Comparison of ENCODE assay signal across 19 mouse cellular contexts in genomic region chr17:42815374-42815773, GRCm38 (mm10).
DNase-seq lines count a peak whose midpoint lies in the region; ATAC-seq and TF ChIP-seq lines count a peak whose summit lies in the region.
"Had no signal": no experiment of that assay in that cellular context is flagged by ENCODE, and none has a peak within 500 bp of the region (broad histone marks: within the 10 kb centered on the region; RNA-seq: fewer than 3 reads in every experiment).

No protein-coding gene starts in this region.

- WGBS in kidney, adult 2 months, result 91% methylated on average over 3 of the region's 3 CpGs

- intact Hi-C loops in heart, postnatal 10 days (cut with DNase I), result loop anchor here (5.0 kb wide), 1 partner anchor 62 kb away; the partner anchor contains the start of gene Cd2ap

- ATAC-seq in common myeloid progenitor, adult 5-6 weeks (replicated peaks; ENCODE audit: low read depth, poor library complexity, severe bottlenecking), result peak; percentile 99
- ATAC-seq: CD4-positive, CD25-positive, alpha-beta regulatory T cell, adult 4 months; hindbrain, embryonic 16.5 days; midbrain, embryonic 15.5 days had no signal

- no peak overlapping the region for H3K27ac ChIP-seq in kidney, adult 2 months (ENCODE audit: insufficient read depth, low read depth, low read length)
- H3K27ac ChIP-seq: embryonic facial prominence, embryonic 12.5 days; liver, embryonic 13.5 days; macrophage; midbrain, embryonic 15.5 days had no signal

- no peaks in the 10 kb centered on the region for H3K27me3 ChIP-seq in kidney, adult 2 months (replicated peaks; ENCODE audit: control insufficient read depth, insufficient read depth, low read length)
- no peaks in the 10 kb centered on the region for H3K27me3 ChIP-seq in splenic B cell, adult 2 months (ENCODE audit: control insufficient read depth, insufficient read depth, low read length, poor library complexity, severe bottlenecking)
- H3K27me3 ChIP-seq: embryonic facial prominence, embryonic 12.5 days; liver, embryonic 13.5 days; midbrain, embryonic 15.5 days had no signal

- H3K36me3 ChIP-seq in kidney, adult 2 months (ENCODE audit: control insufficient read depth, insufficient read depth, low read length), result peaks cover under 1% of the 10 kb centered on the region; the same call in 1 of the 2 replicates
- H3K36me3 ChIP-seq in splenic B cell, adult 2 months (ENCODE audit: control insufficient read depth, insufficient read depth, low read length, poor library complexity, severe bottlenecking), result 0 out of 2 replicates have a peak, but pooled peaks cover 2% of the 10 kb centered on the region

- H3K4me1 ChIP-seq in kidney, adult 2 months (ENCODE audit: control insufficient read depth, insufficient read depth, low read length), result no peaks in the 10 kb centered on the region
- H3K4me1 ChIP-seq: embryonic facial prominence, embryonic 12.5 days; midbrain, embryonic 15.5 days had no signal

- no peak for TF ChIP-seq POLR2A in kidney, adult 2 months (IDR thresholded peaks at IDR 0.05; ENCODE audit: low read depth, low read length)

- TF ChIP-seq CTCF in kidney, adult 2 months (conservative IDR thresholded peaks at IDR 0.05; ENCODE audit: insufficient read depth, insufficient read length, low read depth, low read length), result no peak

- peak; percentile 10 for DNase-seq in kidney, adult 2 months
- DNase-seq in kidney, adult 8-10 months, result no peak
- peak; percentile 46 to 56 for DNase-seq in spleen, postnatal 36 days (ENCODE audit: low spot score in 2 of 2)
- DNase-seq in spleen, postnatal 14 days (ENCODE audit: low spot score in 2 of 2), result no peak
- peak; percentile 76 for DNase-seq in splenic B cell, adult 2 months (ENCODE audit: low read depth, low spot score)
- DNase-seq in heart, postnatal 10 days, result no peak
- no peak for DNase-seq in layer of hippocampus, postnatal 14 days (ENCODE audit: low spot score in 2 of 2)
- DNase-seq: cerebellum, postnatal 36 days; heart, adult 11 months; heart, postnatal 14 days; left cerebral cortex, postnatal 4 days; liver, embryonic 13.5 days; right cerebral cortex, postnatal 25 days had no signal

- H3K4me3 ChIP-seq in kidney, adult 2 months (ENCODE audit: insufficient read depth, low read depth, low read length), result no peak overlapping the region
- H3K4me3 ChIP-seq: embryonic facial prominence, embryonic 12.5 days; liver, embryonic 13.5 days; midbrain, embryonic 15.5 days had no signal

Comparison
In these comparisons a context has a peak if more than half of its experiments do, and no peak if none do; other contexts are left out.
1. DNase-seq: peak in kidney, adult 2 months (single experiment), spleen, postnatal 36 days (2 of 2) and splenic B cell, adult 2 months (single experiment); none in kidney, adult 8-10 months (0 of 2), spleen, postnatal 14 days (0 of 2), heart, postnatal 10 days (0 of 2) and layer of hippocampus, postnatal 14 days (0 of 2).